Mouse (Mus musculus): Measurements from ENCODE around the gene Psmg4. TPM values are rescaled to one million over a fixed set of nuclear protein-coding genes. Genes with fewer than 3 reads are reported as not detected.

Gene Psmg4
- 10 to 100 TPM; 17.0 to 20.6 TPM for total RNA-seq (2021)
- long read RNA-seq, experiment 1, transcript Psmg4-202 (3 exons, 555 nt), result major isoform, 10 of 15 reads
- long read RNA-seq, experiment 1, partial matches to known transcripts, result 0 of 15 reads
- long read RNA-seq, experiment 1, other reads (novel, unspliced or antisense), result 1 of 15 reads
- long read RNA-seq, experiment 2, transcript Psmg4-202 (3 exons, 555 nt), result major isoform, 7 of 8 reads
- long read RNA-seq, experiment 2, partial matches to known transcripts, result 0 of 8 reads
- long read RNA-seq, experiment 2, other reads (novel, unspliced or antisense), result 0 of 8 reads

GRCm38 (mm10) chr13:34162491-34163303 is at the start of gene Psmg4:
Gene Psmg4, plus strand, starts transcription at chr13:34162964.
- DNase-seq (ENCODE audit: low spot score in 2 of 2), result peak; percentile 90 to 92

GRCm38 (mm10) chr13:34113086-34113485 is 49.7 kb upstream of the Psmg4 start:
- no peak for DNase-seq (ENCODE audit: low spot score in 2 of 2)

- DNase-seq (ENCODE audit: low spot score in 2 of 2), result no peak
Observed at GRCm38 (mm10) chr13:34114654-34115053, 48.1 kb upstream of the Psmg4 start.

- no peak for DNase-seq (ENCODE audit: low spot score in 2 of 2)
Observed at GRCm38 (mm10) chr13:34116508-34116907, 46.3 kb upstream of the Psmg4 start.

- no peak for DNase-seq (ENCODE audit: low spot score in 2 of 2)
Observed at GRCm38 (mm10) chr13:34118816-34119215, 43.9 kb upstream of the Psmg4 start.

- no peak for DNase-seq (ENCODE audit: low spot score in 2 of 2)
Observed at GRCm38 (mm10) chr13:34119406-34119805, 43.4 kb upstream of the Psmg4 start.

GRCm38 (mm10) chr13:34120536-34120935 is 42.2 kb upstream of the Psmg4 start:
- DNase-seq (ENCODE audit: low spot score in 2 of 2), result no peak

DNA sequence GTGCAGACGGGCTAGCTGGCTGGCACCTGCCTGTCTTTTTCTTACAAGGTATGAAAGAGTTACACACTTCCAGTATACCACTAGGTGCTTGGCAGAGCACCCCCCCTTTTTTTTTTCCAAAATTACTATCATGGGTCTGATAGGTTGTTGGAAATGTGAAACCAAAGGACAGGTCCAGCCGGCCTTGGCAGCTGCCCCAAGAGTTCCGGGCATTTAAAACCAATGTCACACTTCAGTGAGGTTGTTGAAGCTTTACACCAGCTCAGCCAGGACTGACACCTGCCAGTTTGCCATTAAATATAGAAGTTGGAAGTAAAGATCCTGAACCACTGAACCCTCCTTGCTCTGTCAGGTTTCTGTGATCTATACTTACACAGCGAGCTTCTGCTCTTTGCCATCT is 37.1 kb upstream of the Psmg4 start:
- no peak for DNase-seq (ENCODE audit: low spot score in 2 of 2)

- no peak for DNase-seq (ENCODE audit: low spot score in 2 of 2)
Observed at GRCm38 (mm10) chr13:34128276-34129114, 34.3 kb upstream of the Psmg4 start.

GRCm38 (mm10) chr13:34129485-34130225 is 33.1 kb upstream of the Psmg4 start:
- peak in 1 of 2 experiments; percentile 48 for DNase-seq (ENCODE audit: low spot score in 2 of 2)

GRCm38 (mm10) chr13:34130226-34130731 is 32.5 kb upstream of the Psmg4 start, which contains the start of gene Tubb2b:
Gene Tubb2b, minus strand, starts transcription at chr13:34130466.
- DNase-seq (ENCODE audit: low spot score in 2 of 2), result no peak

DNA sequence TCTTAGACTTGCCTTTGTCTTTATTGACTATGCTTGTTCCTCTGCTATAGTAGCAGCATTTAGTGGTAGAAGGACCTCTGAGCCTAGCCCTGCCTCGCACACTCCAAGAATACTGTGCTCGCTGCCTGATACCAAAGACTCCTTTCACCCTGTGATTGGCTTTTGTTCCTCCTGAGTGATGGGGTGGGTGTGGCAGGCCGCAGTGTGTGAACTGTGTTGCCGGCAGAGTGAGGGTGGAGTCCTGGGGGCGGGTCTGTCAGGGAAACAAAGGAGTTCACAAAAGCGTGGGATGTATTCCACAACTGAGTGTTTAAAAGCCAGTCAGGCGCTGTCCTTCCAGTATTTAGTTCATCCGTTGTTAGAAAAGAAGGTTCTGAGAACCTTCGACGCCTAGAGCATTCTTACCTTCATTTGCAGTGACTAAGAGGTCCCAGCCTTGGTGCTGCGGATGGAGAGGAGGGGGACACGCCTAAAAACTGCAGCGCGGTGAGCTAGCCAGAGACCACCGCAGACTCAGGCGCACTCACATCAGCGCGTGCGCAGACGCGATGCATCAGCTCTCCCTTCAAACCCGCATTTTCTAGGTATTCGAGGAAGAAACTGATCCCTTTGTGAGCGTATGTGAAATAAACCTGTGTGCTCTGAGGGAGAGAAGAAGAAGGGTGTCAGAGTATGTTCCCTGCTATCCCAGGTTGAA is 31.6 kb upstream of the Psmg4 start:
- no peak for DNase-seq (ENCODE audit: low spot score in 2 of 2)

DNA sequence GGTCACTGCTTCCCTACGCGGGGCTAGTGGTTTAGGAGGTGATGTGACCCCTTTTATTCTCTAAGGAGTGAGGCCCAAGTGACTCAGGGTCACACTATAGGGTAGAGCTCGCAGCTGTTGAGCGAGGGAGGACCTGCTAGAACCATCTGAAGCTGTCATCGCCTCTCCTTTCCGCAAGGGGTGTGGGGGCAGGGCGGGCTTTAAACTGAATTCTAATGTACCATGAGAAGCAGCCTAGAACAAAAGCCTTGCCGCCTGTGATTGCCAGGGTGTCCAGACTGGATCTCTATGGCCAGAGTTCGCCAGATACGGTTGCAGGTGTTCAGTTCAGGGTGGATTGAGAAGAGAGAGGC is 31.1 kb upstream of the Psmg4 start:
- no peak for DNase-seq (ENCODE audit: low spot score in 2 of 2)

GRCm38 (mm10) chr13:34132299-34132698 is 30.5 kb upstream of the Psmg4 start:
- no peak for DNase-seq (ENCODE audit: low spot score in 2 of 2)

DNA sequence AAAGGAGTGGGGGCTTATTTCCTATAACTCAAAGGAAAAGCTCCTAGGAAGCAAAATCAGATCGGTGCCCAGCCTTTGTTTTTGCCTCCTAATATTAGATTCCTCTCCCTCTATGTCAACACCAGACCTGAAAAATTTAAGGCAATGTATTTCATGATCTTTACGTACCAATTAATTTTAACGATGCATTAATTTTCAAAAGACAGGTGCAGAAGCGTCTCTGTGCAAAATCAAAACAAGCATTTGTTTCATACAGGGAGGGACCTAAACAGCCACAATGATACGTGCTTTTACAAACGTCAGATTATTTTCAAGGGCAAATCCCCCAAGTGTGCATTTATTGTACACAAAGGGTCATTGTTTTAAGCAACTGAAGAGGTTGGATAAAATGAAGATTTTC is 29.9 kb upstream of the Psmg4 start:
- DNase-seq (ENCODE audit: low spot score in 2 of 2), result no peak

- no peak for DNase-seq (ENCODE audit: low spot score in 2 of 2)
Observed at GRCm38 (mm10) chr13:34133326-34134071, 29.3 kb upstream of the Psmg4 start.

DNA sequence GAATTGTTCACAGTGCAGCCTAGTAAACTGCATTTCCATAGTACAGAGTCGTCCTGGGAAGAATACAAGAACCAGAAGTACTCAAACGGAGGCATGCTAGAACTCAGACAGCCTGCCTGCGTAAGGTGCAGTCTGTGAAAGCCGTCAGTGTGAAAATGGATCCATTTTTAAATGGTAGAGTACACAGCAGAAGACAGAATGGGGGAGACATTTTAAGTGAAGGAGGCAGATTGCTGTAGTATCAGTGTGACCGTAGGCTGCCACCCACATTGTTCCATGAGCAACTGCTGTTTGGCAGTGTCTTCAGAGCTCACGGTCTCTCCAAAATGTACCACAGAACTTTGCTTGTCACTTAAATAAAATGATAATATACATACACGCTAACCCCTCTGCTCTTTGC is 28.5 kb upstream of the Psmg4 start:
- peak; percentile 56 to 72 for DNase-seq (ENCODE audit: low spot score in 2 of 2)

- DNase-seq (ENCODE audit: low spot score in 2 of 2), result peak; percentile 49 to 55
Observed at GRCm38 (mm10) chr13:34136605-34137004, 26.2 kb upstream of the Psmg4 start.

GRCm38 (mm10) chr13:34143389-34143788 is 19.4 kb upstream of the Psmg4 start:
- no peak for DNase-seq (ENCODE audit: low spot score in 2 of 2)
